Mouse (Mus musculus): Measurements from ENCODE around the gene Prph.
"Not testable (repeated sequence)": the region's sequence is repeated elsewhere in the genome, so short reads cannot be mapped to it uniquely, and the experiment has no call there.

Prph gene

GRCm38 (mm10) chr15:99071988-99072387 is 17.0 kb downstream of the Prph start:
- CTCF ChIA-PET, result interaction anchor here (0.6 kb wide), 3 partner anchors 476 to 1269 kb away, joined by 3 to 4 read pairs (median 4); no protein-coding TSS in a partner anchor

GRCm38 (mm10) chr15:99074019-99074599 is 19.1 kb downstream of the Prph start, which contains the start of gene Troap:
Gene Troap (plus strand): TSS chr15:99074575.
- CTCF ChIA-PET, result interaction anchor here (0.7 kb wide), 1 partner anchor 57 kb away, joined by 9 read pairs; no protein-coding TSS in a partner anchor

GRCm38 (mm10) chr15:99074600-99075333 is 19.8 kb downstream of the Prph start:
- CTCF ChIA-PET, result interaction anchor here (0.6 to 0.7 kb wide), 2 partner anchors 68 to 219 kb away, joined by 3 read pairs; no protein-coding TSS in a partner anchor

- CTCF ChIA-PET, result not testable (repeated sequence)
Measured at GRCm38 (mm10) chr15:99076011-99076410, 21.0 kb downstream of the Prph start.

- CTCF ChIA-PET, result interaction anchor here (0.7 kb wide), 1 partner anchor 16 kb away, joined by 5 read pairs; no protein-coding TSS in a partner anchor
Measured at GRCm38 (mm10) chr15:99078181-99078910, 23.4 kb downstream of the Prph start.

GRCm38 (mm10) chr15:99079804-99080203 is 24.8 kb downstream of the Prph start:
- CTCF ChIA-PET, result no interaction called here

- CTCF ChIA-PET, result no interaction called here
Measured at GRCm38 (mm10) chr15:99082322-99082721, 27.3 kb downstream of the Prph start.

- CTCF ChIA-PET, result interaction anchor here (0.6 kb wide), 1 partner anchor 310 kb away, joined by 3 read pairs; no protein-coding TSS in a partner anchor
Measured at GRCm38 (mm10) chr15:99082840-99083239, 27.9 kb downstream of the Prph start.

- CTCF ChIA-PET, result interaction anchor here (0.6 kb wide), 1 partner anchor 310 kb away, joined by 3 read pairs; no protein-coding TSS in a partner anchor
Measured at GRCm38 (mm10) chr15:99083258-99083657, 28.3 kb downstream of the Prph start.

GRCm38 (mm10) chr15:99083867-99084557 is 29.0 kb downstream of the Prph start:
- CTCF ChIA-PET, result interaction anchor here (0.7 kb wide), 1 partner anchor 18 kb away, joined by 7 read pairs; no protein-coding TSS in a partner anchor

GRCm38 (mm10) chr15:99084618-99085017 is 29.6 kb downstream of the Prph start:
- CTCF ChIA-PET, result interaction anchor here (0.7 kb wide), 1 partner anchor 18 kb away, joined by 7 read pairs; no protein-coding TSS in a partner anchor

GRCm38 (mm10) chr15:99085997-99086396 is 31.0 kb downstream of the Prph start:
- CTCF ChIA-PET, result no interaction called here

GRCm38 (mm10) chr15:99087253-99088075 is 32.5 kb downstream of the Prph start, which contains the start of gene C1ql4:
Gene C1ql4 (minus strand): TSS chr15:99087817.
- CTCF ChIA-PET, result interaction anchor here (0.6 to 0.7 kb wide), 2 partner anchors 93 to 1759 kb away, joined by 3 to 10 read pairs; no protein-coding TSS in a partner anchor

GRCm38 (mm10) chr15:99088292-99088691 is 33.3 kb downstream of the Prph start:
- CTCF ChIA-PET, result interaction anchor here (0.7 kb wide), 1 partner anchor 1759 kb away, joined by 3 read pairs; no protein-coding TSS in a partner anchor

GRCm38 (mm10) chr15:99089069-99089468 is 34.1 kb downstream of the Prph start:
- CTCF ChIA-PET, result interaction anchor here (0.7 kb wide), 1 partner anchor 100 kb away, joined by 8 read pairs; no protein-coding TSS in a partner anchor

- CTCF ChIA-PET, result no interaction called here
Measured at GRCm38 (mm10) chr15:99092870-99093269, 37.9 kb downstream of the Prph start, which contains the start of gene Dnajc22. Gene Dnajc22 (plus strand): TSS chr15:99093170.

- CTCF ChIA-PET, result interaction anchor here (0.6 kb wide), 2 partner anchors 16 to 22 kb away, joined by 5 read pairs; no protein-coding TSS in a partner anchor
Measured at GRCm38 (mm10) chr15:99093291-99094258, 38.6 kb downstream of the Prph start.

- CTCF ChIA-PET, result interaction anchor here (0.6 to 0.7 kb wide), 3 partner anchors 17 to 27 kb away, joined by 5 to 8 read pairs (median 5); no protein-coding TSS in a partner anchor
Measured at GRCm38 (mm10) chr15:99094631-99095270, 39.8 kb downstream of the Prph start.
